Mouse (Mus musculus): ENCODE measurements around the gene Otx1.

- TF ChIP-seq POLR2A (IDR thresholded peaks at IDR 0.05; ENCODE audit: low read depth, low read length) (no peak), CTCF (IDR thresholded peaks at IDR 0.05; ENCODE audit: extremely low read depth, insufficient read depth, insufficient read length, insufficient replicate concordance) (no peak)
Observed at GRCm38 (mm10) chr11:21985118-21985517, 17.6 kb downstream of the Otx1 start.

Measured in spleen, adult 2 months (tissue).